Mouse (Mus musculus) embryonic fibroblast, embryonic 13.5 days (primary cell): Measurements from ENCODE around the gene Sav1.

Experiments used
- CTCF ChIP-seq: IDR thresholded peaks from 2 replicates; pipeline ENCODE4 v1.5.1; 2011; ENCODE audit warnings: mild to moderate bottlenecking, control low read depth, low read length, moderate library complexity, borderline replicate concordance; ENCODE audit not compliant: insufficient read depth
- POLR2A ChIP-seq: IDR thresholded peaks from 2 replicates; pipeline ENCODE4 v1.6.1; 2011; ENCODE audit warnings: low read depth, mild to moderate bottlenecking, control low read depth, low read length, moderate library complexity

GRCm38 (mm10) chr12:70010356-70010755, 23.6 kb upstream of the Sav1 start:
- TF ChIP-seq CTCF (no peak), POLR2A (no peak)
